Mouse (Mus musculus): ENCODE results near the gene Bckdha. TPM values are rescaled to one million over a fixed set of nuclear protein-coding genes. Genes with fewer than 3 reads are reported as not detected.

Bckdha gene
- polyA plus RNA-seq, 1 experiment from 2014 or later: 54.1 TPM

GRCm38 (mm10) chr7:25614086-25614485, 44.7 kb downstream of the Bckdha start:
- 88% methylated on average over 5 of the region's 5 CpGs for WGBS
- no peaks in the 10 kb centered on the region for H3K36me3 ChIP-seq (ENCODE audit: control insufficient read depth, insufficient read depth, low read length)
- no peaks in the 10 kb centered on the region for H3K9me3 ChIP-seq (replicated peaks; ENCODE audit: control insufficient read depth, low read length)
- no peak overlapping the region for H3K4me2 ChIP-seq (ENCODE audit: low read depth, low read length)
- no peak overlapping the region for H3K27ac ChIP-seq (ENCODE audit: low read length)
- no peak overlapping the region for H3K9ac ChIP-seq (ENCODE audit: low read length)
- H3K4me1 ChIP-seq (ENCODE audit: control insufficient read depth, insufficient read depth, low read length): no peaks in the 10 kb centered on the region
- no peaks in the 10 kb centered on the region for H3K27me3 ChIP-seq (ENCODE audit: control insufficient read depth, insufficient read depth, low read length)
- no peak overlapping the region for H3K4me3 ChIP-seq (replicated peaks; ENCODE audit: low read length)
- ATAC-seq (ENCODE audit: insufficient read depth, low FRiP score): no peak

GRCm38 (mm10) chr7:25611501-25611900, 47.3 kb downstream of the Bckdha start:
- no peaks in the 10 kb centered on the region for H3K27me3 ChIP-seq (ENCODE audit: control insufficient read depth, insufficient read depth, low read length)
- peaks cover 2% of the 10 kb centered on the region; the same call in 1 of the 2 replicates for H3K9me3 ChIP-seq (replicated peaks; ENCODE audit: control insufficient read depth, low read length)
- H3K4me3 ChIP-seq (replicated peaks; ENCODE audit: low read length): no peak overlapping the region
- ATAC-seq (ENCODE audit: insufficient read depth, low FRiP score): no peak
- H3K36me3 ChIP-seq (ENCODE audit: control insufficient read depth, insufficient read depth, low read length): no peaks in the 10 kb centered on the region
- H3K27ac ChIP-seq (ENCODE audit: low read length): no peak overlapping the region
- no peak overlapping the region for H3K4me2 ChIP-seq (ENCODE audit: low read depth, low read length)
- WGBS: 40% methylated on average over 7 of the region's 7 CpGs
- H3K9ac ChIP-seq (ENCODE audit: low read length): no peak overlapping the region
- no peaks in the 10 kb centered on the region for H3K4me1 ChIP-seq (ENCODE audit: control insufficient read depth, insufficient read depth, low read length)

- Histone ChIP-seq H3K36me3 (ENCODE audit: control insufficient read depth, insufficient read depth, low read length) (no peaks in the 10 kb centered on the region), H3K27me3 (ENCODE audit: control insufficient read depth, insufficient read depth, low read length) (no peaks in the 10 kb centered on the region), H3K4me3 (replicated peaks; ENCODE audit: low read length) (no peak overlapping the region), H3K27ac (ENCODE audit: low read length) (no peak overlapping the region), H3K9me3 (replicated peaks; ENCODE audit: control insufficient read depth, low read length) (peaks cover 2% of the 10 kb centered on the region; the same call in 1 of the 2 replicates), H3K4me1 (ENCODE audit: control insufficient read depth, insufficient read depth, low read length) (no peaks in the 10 kb centered on the region), H3K4me2 (ENCODE audit: low read depth, low read length) (no peak overlapping the region), H3K9ac (ENCODE audit: low read length) (no peak overlapping the region)
- no peak for ATAC-seq (ENCODE audit: insufficient read depth, low FRiP score)
- WGBS: 40% methylated on average over 6 of the region's 6 CpGs
These were observed 48.7 kb downstream of the Bckdha start for GRCm38 (mm10) chr7:25610056-25610455.

GRCm38 (mm10) chr7:25607196-25607595, 51.6 kb downstream of the Bckdha start:
- H3K27ac ChIP-seq (ENCODE audit: low read length): no peak overlapping the region
- peaks cover 2% of the 10 kb centered on the region; the same call in 1 of the 2 replicates for H3K9me3 ChIP-seq (replicated peaks; ENCODE audit: control insufficient read depth, low read length)
- no peaks in the 10 kb centered on the region for H3K36me3 ChIP-seq (ENCODE audit: control insufficient read depth, insufficient read depth, low read length)
- no peak overlapping the region for H3K9ac ChIP-seq (ENCODE audit: low read length)
- H3K4me2 ChIP-seq (ENCODE audit: low read depth, low read length): no peak overlapping the region
- H3K4me3 ChIP-seq (replicated peaks; ENCODE audit: low read length): no peak overlapping the region
- WGBS: 76% methylated on average over 2 of the region's 2 CpGs
- H3K27me3 ChIP-seq (ENCODE audit: control insufficient read depth, insufficient read depth, low read length): no peaks in the 10 kb centered on the region
- no peak for ATAC-seq (ENCODE audit: insufficient read depth, low FRiP score)
- H3K4me1 ChIP-seq (ENCODE audit: control insufficient read depth, insufficient read depth, low read length): no peaks in the 10 kb centered on the region

- Histone ChIP-seq H3K4me1 (ENCODE audit: control insufficient read depth, insufficient read depth, low read length) (no peaks in the 10 kb centered on the region), H3K4me2 (ENCODE audit: low read depth, low read length) (no peak overlapping the region), H3K9me3 (replicated peaks; ENCODE audit: control insufficient read depth, low read length) (peaks cover 2% of the 10 kb centered on the region; the same call in 1 of the 2 replicates), H3K36me3 (ENCODE audit: control insufficient read depth, insufficient read depth, low read length) (no peaks in the 10 kb centered on the region), H3K4me3 (replicated peaks; ENCODE audit: low read length) (no peak overlapping the region), H3K27me3 (ENCODE audit: control insufficient read depth, insufficient read depth, low read length) (no peaks in the 10 kb centered on the region), H3K9ac (ENCODE audit: low read length) (no peak overlapping the region), H3K27ac (ENCODE audit: low read length) (no peak overlapping the region)
- WGBS: 79% methylated on average over 4 of the region's 4 CpGs
- no peak for ATAC-seq (ENCODE audit: insufficient read depth, low FRiP score)
These were observed 52.1 kb downstream of the Bckdha start for GRCm38 (mm10) chr7:25606625-25607063.

GRCm38 (mm10) chr7:25601346-25601745, 57.4 kb downstream of the Bckdha start:
- Histone ChIP-seq H3K4me1 (ENCODE audit: control insufficient read depth, insufficient read depth, low read length) (no peaks in the 10 kb centered on the region), H3K36me3 (ENCODE audit: control insufficient read depth, insufficient read depth, low read length) (no peaks in the 10 kb centered on the region), H3K4me3 (replicated peaks; ENCODE audit: low read length) (no peak overlapping the region), H3K27me3 (ENCODE audit: control insufficient read depth, insufficient read depth, low read length) (no peaks in the 10 kb centered on the region), H3K9me3 (replicated peaks; ENCODE audit: control insufficient read depth, low read length) (no peaks in the 10 kb centered on the region), H3K9ac (ENCODE audit: low read length) (no peak overlapping the region), H3K27ac (ENCODE audit: low read length) (no peak overlapping the region), H3K4me2 (ENCODE audit: low read depth, low read length) (no peak overlapping the region)
- 87% methylated on average over 16 of the region's 16 CpGs for WGBS
- ATAC-seq (ENCODE audit: insufficient read depth, low FRiP score): no peak

GRCm38 (mm10) chr7:25600666-25601065, 58.1 kb downstream of the Bckdha start:
- ATAC-seq (ENCODE audit: insufficient read depth, low FRiP score): no peak
- H3K36me3 ChIP-seq (ENCODE audit: control insufficient read depth, insufficient read depth, low read length): no peaks in the 10 kb centered on the region
- H3K9ac ChIP-seq (ENCODE audit: low read length): no peak overlapping the region
- WGBS: 87% methylated on average over 11 of the region's 11 CpGs
- H3K4me3 ChIP-seq (replicated peaks; ENCODE audit: low read length): no peak overlapping the region
- H3K9me3 ChIP-seq (replicated peaks; ENCODE audit: control insufficient read depth, low read length): no peaks in the 10 kb centered on the region
- no peaks in the 10 kb centered on the region for H3K27me3 ChIP-seq (ENCODE audit: control insufficient read depth, insufficient read depth, low read length)
- no peak overlapping the region for H3K4me2 ChIP-seq (ENCODE audit: low read depth, low read length)
- no peaks in the 10 kb centered on the region for H3K4me1 ChIP-seq (ENCODE audit: control insufficient read depth, insufficient read depth, low read length)
- no peak overlapping the region for H3K27ac ChIP-seq (ENCODE audit: low read length)

GRCm38 (mm10) chr7:25599663-25600062, 59.1 kb downstream of the Bckdha start:
- H3K4me2 ChIP-seq (ENCODE audit: low read depth, low read length): no peak overlapping the region
- H3K36me3 ChIP-seq (ENCODE audit: control insufficient read depth, insufficient read depth, low read length): no peaks in the 10 kb centered on the region
- H3K9ac ChIP-seq (ENCODE audit: low read length): no peak overlapping the region
- 8% methylated on average over 10 of the region's 10 CpGs for WGBS
- H3K4me1 ChIP-seq (ENCODE audit: control insufficient read depth, insufficient read depth, low read length): no peaks in the 10 kb centered on the region
- H3K27me3 ChIP-seq (ENCODE audit: control insufficient read depth, insufficient read depth, low read length): no peaks in the 10 kb centered on the region
- no peak overlapping the region for H3K4me3 ChIP-seq (replicated peaks; ENCODE audit: low read length)
- H3K27ac ChIP-seq (ENCODE audit: low read length): no peak overlapping the region
- ATAC-seq (ENCODE audit: insufficient read depth, low FRiP score): 0 out of 2 replicates have a peak, but pooled peaks have one; percentile 13
- no peaks in the 10 kb centered on the region for H3K9me3 ChIP-seq (replicated peaks; ENCODE audit: control insufficient read depth, low read length)

- no peak overlapping the region for H3K4me2 ChIP-seq (ENCODE audit: low read depth, low read length)
- H3K27me3 ChIP-seq (ENCODE audit: control insufficient read depth, insufficient read depth, low read length): no peaks in the 10 kb centered on the region
- H3K9me3 ChIP-seq (replicated peaks; ENCODE audit: control insufficient read depth, low read length): no peaks in the 10 kb centered on the region
- no peaks in the 10 kb centered on the region for H3K4me1 ChIP-seq (ENCODE audit: control insufficient read depth, insufficient read depth, low read length)
- WGBS: 73% methylated on average over 3 of the region's 3 CpGs
- no peaks in the 10 kb centered on the region for H3K36me3 ChIP-seq (ENCODE audit: control insufficient read depth, insufficient read depth, low read length)
- H3K4me3 ChIP-seq (replicated peaks; ENCODE audit: low read length): no peak overlapping the region
- no peak overlapping the region for H3K9ac ChIP-seq (ENCODE audit: low read length)
- no peak for ATAC-seq (ENCODE audit: insufficient read depth, low FRiP score)
- H3K27ac ChIP-seq (ENCODE audit: low read length): no peak overlapping the region
These were observed 64.9 kb downstream of the Bckdha start for GRCm38 (mm10) chr7:25593859-25594258.

GRCm38 (mm10) chr7:25591226-25591625, 67.6 kb downstream of the Bckdha start:
- H3K4me1 ChIP-seq (ENCODE audit: control insufficient read depth, insufficient read depth, low read length): no peaks in the 10 kb centered on the region
- H3K27me3 ChIP-seq (ENCODE audit: control insufficient read depth, insufficient read depth, low read length): no peaks in the 10 kb centered on the region
- no peak overlapping the region for H3K27ac ChIP-seq (ENCODE audit: low read length)
- H3K4me3 ChIP-seq (replicated peaks; ENCODE audit: low read length): no peak overlapping the region
- no peak overlapping the region for H3K4me2 ChIP-seq (ENCODE audit: low read depth, low read length)
- ATAC-seq (ENCODE audit: insufficient read depth, low FRiP score): no peak
- H3K9me3 ChIP-seq (replicated peaks; ENCODE audit: control insufficient read depth, low read length): no peaks in the 10 kb centered on the region
- H3K9ac ChIP-seq (ENCODE audit: low read length): no peak overlapping the region
- no peaks in the 10 kb centered on the region for H3K36me3 ChIP-seq (ENCODE audit: control insufficient read depth, insufficient read depth, low read length)
- WGBS: 79% methylated on average over 2 of the region's 2 CpGs

Data from stomach, embryonic 16.5 days (tissue).